Mouse (Mus musculus) ES-E14 (cell line): Measurements from ENCODE around the gene Csnk1e. TPM values are rescaled to one million over a fixed set of nuclear protein-coding genes. Genes with fewer than 3 reads are reported as not detected.
A peak's percentile ranks its signal among the peaks of the same experiment; 100 is the strongest.

ENCODE experiments used
- DNase-seq: peaks from one replicate; pipeline ENCODE4 v3.0.0-alpha.2; 2013; ENCODE audit warnings: low read depth, low spot score
- H3K27ac ChIP-seq: 2 replicates; pipeline ENCODE4 v1.5.1; 2012; ENCODE audit warnings: low read depth, mild to moderate bottlenecking, low read length, moderate library complexity, mixed read lengths; ENCODE audit not compliant: poor library complexity, insufficient read depth, severe bottlenecking
- H3K36me3 ChIP-seq: 2 replicates; pipeline ENCODE4 v1.6.1; 2012; ENCODE audit warnings: mild to moderate bottlenecking, low read length, moderate library complexity, mixed read lengths; ENCODE audit not compliant: control insufficient read depth, poor library complexity, insufficient read depth, severe bottlenecking
- H3K4me1 ChIP-seq, 2 experiments: fragments of 150-350 bp in 1 of 2; sonication (generic) in 1 of 2; 2 replicates each; pipeline ENCODE4 v1.6.1; 2012; ENCODE audit warnings: low read length in 2 of 2, mild to moderate bottlenecking in 1 of 2, mixed read lengths in 1 of 2; ENCODE audit not compliant: control insufficient read depth in 2 of 2, insufficient read depth in 2 of 2, poor library complexity in 1 of 2
- H3K4me3 ChIP-seq, 2 experiments: fragments of 150-350 bp in 1 of 2; sonication (generic) in 1 of 2; 2 replicates each; pipeline ENCODE4 v1.5.1; 2012; ENCODE audit warnings: low read length in 2 of 2, low read depth in 1 of 2, mild to moderate bottlenecking in 1 of 2, mixed read lengths in 1 of 2; ENCODE audit not compliant: insufficient read depth in 1 of 2, poor library complexity in 1 of 2, severe bottlenecking in 1 of 2
- H3K9ac ChIP-seq: 2 replicates; pipeline ENCODE4 v1.6.1; 2012; ENCODE audit warnings: low read depth, mild to moderate bottlenecking, low read length, mixed read lengths; ENCODE audit not compliant: poor library complexity, insufficient read depth, severe bottlenecking
- H3K9me3 ChIP-seq: fragments of 150-350 bp; sonication (generic); 2 replicates; pipeline ENCODE4 v1.6.1; 2012; ENCODE audit warnings: low read depth, mild to moderate bottlenecking, low read length; ENCODE audit not compliant: control insufficient read depth, insufficient read depth
- CHD2 ChIP-seq: IDR thresholded peaks from 2 replicates; pipeline ENCODE4 v1.6.1; 2014; ENCODE audit warnings: mild to moderate bottlenecking, low read depth, low read length, inconsistent platforms
- HCFC1 ChIP-seq: IDR thresholded peaks from 2 replicates; pipeline ENCODE4 v1.6.1; 2012; ENCODE audit warnings: low read length, inconsistent platforms, borderline replicate concordance; ENCODE audit not compliant: insufficient read depth
- MAFK ChIP-seq: IDR thresholded peaks from 2 replicates; pipeline ENCODE4 v1.6.1; 2014; ENCODE audit warnings: mild to moderate bottlenecking, low read depth, low read length, inconsistent platforms; ENCODE audit not compliant: insufficient read depth
- ZC3H11A ChIP-seq: IDR thresholded peaks from 2 replicates; pipeline ENCODE4 v1.6.1; 2012; ENCODE audit warnings: low read depth, mild to moderate bottlenecking, inconsistent platforms, low read length, borderline replicate concordance
- ZNF384 ChIP-seq: IDR thresholded peaks from 2 replicates; pipeline ENCODE4 v1.6.1; 2012; ENCODE audit warnings: low read depth, low read length, inconsistent platforms
- in situ Hi-C, 2 experiments: fragments of 600-800 bp; cut with MboI; formaldehyde crosslinking; loops; one replicate each; pipeline ENCODE4 v1.15.1; 2025; ENCODE audit warnings: low sequenced_read_pairs in 2 of 2, inconsistent platforms in 1 of 2; ENCODE audit not compliant: unreplicated experiment in 2 of 2
- total RNA-seq: library from RNA; depleted of rRNA; stranded (reverse); fragments of 300-350 nt; gene quantifications from 2 replicates; pipeline ENCODE4 v1.2.3, GENCODE M21; 2012

Gene Csnk1e
- total RNA-seq, 1 experiment = 82.0 TPM

DNA sequence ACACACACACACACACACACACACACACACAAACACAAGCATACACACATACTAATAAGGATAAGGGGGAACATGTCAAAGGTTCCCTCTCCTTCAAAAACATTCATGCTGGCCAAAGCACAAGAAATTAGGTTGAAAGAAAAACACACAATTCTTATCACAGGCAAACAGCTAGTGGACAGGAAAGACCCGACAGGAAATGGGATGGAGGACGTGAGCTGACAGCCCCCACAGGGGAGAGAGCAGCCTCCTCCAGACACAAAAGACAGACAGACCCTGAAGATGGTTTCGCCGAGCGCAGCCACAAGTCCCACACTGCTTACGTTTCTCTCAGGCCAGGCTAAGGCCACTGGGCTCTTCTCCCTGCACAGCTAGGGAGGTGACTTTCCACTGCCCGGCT, 23.4 kb downstream of the Csnk1e start:
- H3K9me3 ChIP-seq = no peaks in the 10 kb centered on the region
- no peak for DNase-seq
- no peak overlapping the region for H3K4me3 ChIP-seq
- in situ Hi-C loops = no loop called here
- no peak overlapping the region for H3K27ac ChIP-seq
- H3K9ac ChIP-seq = no peak overlapping the region
- peaks cover 17 to 35% of the 10 kb centered on the region in 2 experiments for H3K4me1 ChIP-seq
- TF ChIP-seq CHD2 = no peak
- H3K36me3 ChIP-seq = peaks cover 27% of the 10 kb centered on the region

- Histone ChIP-seq H3K4me1 (peaks cover 12 to 26% of the 10 kb centered on the region in 2 experiments), H3K36me3 (peaks cover 37% of the 10 kb centered on the region), H3K4me3 (no peak overlapping the region), H3K27ac (no peak overlapping the region), H3K9ac (no peak overlapping the region), H3K9me3 (no peaks in the 10 kb centered on the region)
- TF ChIP-seq HCFC1 (no peak), ZC3H11A (no peak), CHD2 (no peak), MAFK (no peak), ZNF384 (no peak)
- in situ Hi-C loops = no loop called here
- no peak for DNase-seq
Measured at GRCm38 (mm10) chr15:79430461-79431000, 24.8 kb downstream of the Csnk1e start.

- H3K9ac ChIP-seq = no peak overlapping the region
- H3K27ac ChIP-seq = no peak overlapping the region
- no peak for DNase-seq
- in situ Hi-C loops = no loop called here
- peaks cover 8 to 22% of the 10 kb centered on the region in 2 experiments for H3K4me1 ChIP-seq
- no peak overlapping the region for H3K4me3 ChIP-seq
- H3K9me3 ChIP-seq = no peaks in the 10 kb centered on the region
- H3K36me3 ChIP-seq = peaks cover 40% of the 10 kb centered on the region
- TF ChIP-seq CHD2 (no peak), ZNF384 (no peak), ZC3H11A (no peak), MAFK (no peak), HCFC1 (no peak)
Measured at GRCm38 (mm10) chr15:79429994-79430393, 25.4 kb downstream of the Csnk1e start.

DNA sequence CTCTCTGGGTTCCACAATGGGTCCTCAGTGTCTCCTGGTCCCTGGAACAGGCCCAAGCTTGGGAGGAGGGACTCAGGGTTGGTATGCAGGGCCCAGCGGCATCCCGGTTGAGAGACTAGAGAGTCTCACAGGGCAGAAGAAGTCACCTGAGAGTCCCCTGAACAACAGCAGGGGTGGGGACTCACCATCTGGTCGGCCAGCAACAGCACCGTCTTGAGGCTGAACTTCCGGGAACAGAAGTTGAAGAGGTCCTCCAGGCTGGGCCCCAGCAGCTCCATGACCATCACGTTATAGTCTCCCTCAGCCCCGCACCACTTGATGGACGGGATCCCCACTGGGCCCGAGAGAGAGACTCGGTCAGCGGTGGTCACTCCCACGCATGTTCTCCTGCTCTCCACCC, 25.8 kb downstream of the Csnk1e start:
- DNase-seq = no peak
- peaks cover 5 to 18% of the 10 kb centered on the region in 2 experiments for H3K4me1 ChIP-seq
- TF ChIP-seq ZNF384 = no peak
- no peak for TF ChIP-seq MAFK
- TF ChIP-seq CHD2 = no peak
- TF ChIP-seq HCFC1 = no peak
- no peak for TF ChIP-seq ZC3H11A
- no peak overlapping the region for H3K9ac ChIP-seq
- in situ Hi-C loops = no loop called here
- H3K9me3 ChIP-seq = no peaks in the 10 kb centered on the region
- H3K4me3 ChIP-seq = no peak overlapping the region
- no peak overlapping the region for H3K27ac ChIP-seq
- H3K36me3 ChIP-seq = peaks cover 41% of the 10 kb centered on the region

- no peak overlapping the region for H3K9ac ChIP-seq
- in situ Hi-C loops = no loop called here
- H3K36me3 ChIP-seq = peaks cover 46% of the 10 kb centered on the region
- H3K4me1 ChIP-seq = peaks cover 2 to 16% of the 10 kb centered on the region in 2 experiments; a peak in 3 of 4 replicates
- no peak overlapping the region for H3K4me3 ChIP-seq
- no peak for DNase-seq
- H3K27ac ChIP-seq = no peak overlapping the region
- TF ChIP-seq CHD2 = no peak
- TF ChIP-seq MAFK = no peak
- no peak for TF ChIP-seq ZC3H11A
- TF ChIP-seq ZNF384 = peak; percentile 75
- no peaks in the 10 kb centered on the region for H3K9me3 ChIP-seq
Measured at GRCm38 (mm10) chr15:79428616-79429015, 26.8 kb downstream of the Csnk1e start.
